Mouse (Mus musculus) ovary, postnatal 36 days (tissue): Measurements from ENCODE around the gene Grk6.

Experiments used
- DNase-seq: peaks from one replicate; pipeline ENCODE4 v3.0.0; 2022; ENCODE audit warnings: low spot score, mixed read lengths

Gene Grk6

GRCm38 (mm10) chr13:55444937-55445315 lies at the start of gene Grk6:
TSS of gene Grk6 (plus strand) at chr13:55445072.
- peak; percentile 98 for DNase-seq

- DNase-seq, result no peak
Measured at GRCm38 (mm10) chr13:55398088-55398487, 46.8 kb upstream of the Grk6 start, which contains the start of gene Slc34a1. TSS of gene Slc34a1 (plus strand) at chr13:55398187.

GRCm38 (mm10) chr13:55399300-55400038 lies 45.4 kb upstream of the Grk6 start:
- no peak for DNase-seq

GRCm38 (mm10) chr13:55400039-55400346 lies 44.9 kb upstream of the Grk6 start:
- no peak for DNase-seq

GRCm38 (mm10) chr13:55403266-55403665 lies 41.6 kb upstream of the Grk6 start:
- DNase-seq, result no peak

GRCm38 (mm10) chr13:55403935-55404852 lies 40.7 kb upstream of the Grk6 start:
- no peak for DNase-seq

GRCm38 (mm10) chr13:55404853-55405782 lies 39.8 kb upstream of the Grk6 start:
- DNase-seq, result peak; percentile 65

GRCm38 (mm10) chr13:55405783-55406390 lies 39.0 kb upstream of the Grk6 start:
- no peak for DNase-seq

GRCm38 (mm10) chr13:55407341-55407740 lies 37.5 kb upstream of the Grk6 start:
- no peak for DNase-seq

GRCm38 (mm10) chr13:55408546-55409120 lies 36.2 kb upstream of the Grk6 start:
- DNase-seq, result no peak

- DNase-seq, result no peak
Measured at GRCm38 (mm10) chr13:55411826-55412225, 33.0 kb upstream of the Grk6 start.

GRCm38 (mm10) chr13:55412643-55413307 lies 32.1 kb upstream of the Grk6 start:
- no peak for DNase-seq

GRCm38 (mm10) chr13:55413333-55413732 lies 31.5 kb upstream of the Grk6 start:
- no peak for DNase-seq

GRCm38 (mm10) chr13:55414743-55415380 lies 30.0 kb upstream of the Grk6 start, which contains the start of gene Pfn3:
TSS of gene Pfn3 (minus strand) at chr13:55415232.
- peak; percentile 26 for DNase-seq

GRCm38 (mm10) chr13:55418004-55418403 lies 26.9 kb upstream of the Grk6 start:
- DNase-seq, result peak; percentile 80

- no peak for DNase-seq
Measured at GRCm38 (mm10) chr13:55419142-55419541, 25.7 kb upstream of the Grk6 start.

GRCm38 (mm10) chr13:55420018-55420932 lies 24.6 kb upstream of the Grk6 start:
- no peak for DNase-seq

GRCm38 (mm10) chr13:55420933-55421800 lies 23.7 kb upstream of the Grk6 start:
- peak; percentile 65 for DNase-seq
